Mouse (Mus musculus) neutrophil, adult 65 days (primary cell): Measurements from ENCODE around the gene Cpvl. TPM values are rescaled to one million over a fixed set of nuclear protein-coding genes. Genes with fewer than 3 reads are reported as not detected.

Experiments
- total RNA-seq: library from RNA; stranded (reverse); gene quantifications from 2 replicates; pipeline ENCODE4 v1.2.4, GENCODE M21; 2023

Cpvl gene
- total RNA-seq, result not detected in 2 replicates

GRCm38 (mm10) chr6:53978571-53978970, at the start of gene Cpvl:
Gene Cpvl (minus strand): TSS chr6:53978671.

Other genes with a start within 250 kb of the Cpvl start
- not detected in 2 replicates for gene Tril, start 157.8 kb downstream of the Cpvl start, total RNA-seq
- 4.9 and 7.6 TPM in 2 replicates for gene Chn2, start 60.9 kb upstream of the Cpvl start, total RNA-seq